Mouse (Mus musculus) cerebellum, postnatal 25 days (tissue): ENCODE data around the gene Sox2.

ENCODE experiments used
- DNase-seq, 2 experiments: peaks; one replicate each; pipeline ENCODE4 v3.0.0; 2021; ENCODE audit warnings: mixed read lengths in 2 of 2

Gene Sox2

GRCm38 (mm10) chr3:34643536-34644115 is 6.6 kb upstream of the Sox2 start:
- DNase-seq, result no peak

- DNase-seq, result no peak
Measured at GRCm38 (mm10) chr3:34646169-34646568, 4.0 kb upstream of the Sox2 start.

GRCm38 (mm10) chr3:34647688-34648087 is 2.5 kb upstream of the Sox2 start:
- peak; percentile 81 to 89 for DNase-seq

- DNase-seq, result no peak
Measured at GRCm38 (mm10) chr3:34648105-34648832, 1.9 kb upstream of the Sox2 start.

- peak in 1 of 2 experiments; percentile 23 for DNase-seq
Measured at GRCm38 (mm10) chr3:34648833-34649719, 1.1 kb upstream of the Sox2 start.

GRCm38 (mm10) chr3:34650621-34651361 is 586 bp downstream of the Sox2 start:
- peak in 1 of 2 experiments; percentile 51 for DNase-seq

- DNase-seq, result no peak
Measured at GRCm38 (mm10) chr3:34651486-34652170, 1.4 kb downstream of the Sox2 start.

- DNase-seq, result no peak
Measured at GRCm38 (mm10) chr3:34652616-34653015, 2.4 kb downstream of the Sox2 start.

GRCm38 (mm10) chr3:34653235-34653976 is 3.2 kb downstream of the Sox2 start:
- no peak for DNase-seq

GRCm38 (mm10) chr3:34653977-34654500 is 3.8 kb downstream of the Sox2 start:
- DNase-seq, result no peak

GRCm38 (mm10) chr3:34654781-34655180 is 4.6 kb downstream of the Sox2 start:
- DNase-seq, result no peak

- no peak for DNase-seq
Measured at GRCm38 (mm10) chr3:34655311-34656075, 5.3 kb downstream of the Sox2 start.

- DNase-seq, result no peak
Measured at GRCm38 (mm10) chr3:34656153-34656552, 5.9 kb downstream of the Sox2 start.

- DNase-seq, result no peak
Measured at GRCm38 (mm10) chr3:34656813-34657700, 6.9 kb downstream of the Sox2 start.

GRCm38 (mm10) chr3:34657701-34658090 is 7.5 kb downstream of the Sox2 start:
- DNase-seq, result no peak

- DNase-seq, result no peak
Measured at GRCm38 (mm10) chr3:34658241-34658965, 8.2 kb downstream of the Sox2 start.

- no peak for DNase-seq
Measured at GRCm38 (mm10) chr3:34658966-34659535, 8.8 kb downstream of the Sox2 start.

- no peak for DNase-seq
Measured at GRCm38 (mm10) chr3:34659861-34660260, 9.7 kb downstream of the Sox2 start.
